Mouse (Mus musculus): ENCODE data around the gene Gm26620. TPM values are rescaled to one million over a fixed set of nuclear protein-coding genes. Genes with fewer than 3 reads are reported as not detected.

Gm26620 gene
- polyA plus RNA-seq, 1 experiment from 2014 or later = 0.62 TPM

- ATAC-seq (ENCODE audit: low read depth) = no peak
- Histone ChIP-seq H3K4me1 (ENCODE audit: control insufficient read depth, insufficient read depth, low read length) (peaks cover 7% of the 10 kb centered on the region; the same call in 1 of the 2 replicates), H3K27me3 (ENCODE audit: control insufficient read depth, insufficient read depth, low read length) (no peaks in the 10 kb centered on the region), H3K27ac (ENCODE audit: low read depth, low read length) (no peak overlapping the region), H3K9ac (replicated peaks; ENCODE audit: low read depth, low read length) (peak overlapping the region; percentile 87), H3K4me2 (ENCODE audit: low read depth, low read length) (peak overlapping the region; percentile 94), H3K36me3 (ENCODE audit: control insufficient read depth, insufficient read depth, low read length) (0 out of 2 replicates have a peak, but pooled peaks cover 5% of the 10 kb centered on the region), H3K4me3 (ENCODE audit: low read depth, low read length) (peak overlapping the region; percentile 94), H3K9me3 (ENCODE audit: control insufficient read depth, low read length) (no peaks in the 10 kb centered on the region)
- WGBS = 33% methylated on average over 8 of the region's 8 CpGs
Observed at GRCm38 (mm10) chr1:170884390-170884789, 475 bp upstream of the Gm26620 start.

DNA sequence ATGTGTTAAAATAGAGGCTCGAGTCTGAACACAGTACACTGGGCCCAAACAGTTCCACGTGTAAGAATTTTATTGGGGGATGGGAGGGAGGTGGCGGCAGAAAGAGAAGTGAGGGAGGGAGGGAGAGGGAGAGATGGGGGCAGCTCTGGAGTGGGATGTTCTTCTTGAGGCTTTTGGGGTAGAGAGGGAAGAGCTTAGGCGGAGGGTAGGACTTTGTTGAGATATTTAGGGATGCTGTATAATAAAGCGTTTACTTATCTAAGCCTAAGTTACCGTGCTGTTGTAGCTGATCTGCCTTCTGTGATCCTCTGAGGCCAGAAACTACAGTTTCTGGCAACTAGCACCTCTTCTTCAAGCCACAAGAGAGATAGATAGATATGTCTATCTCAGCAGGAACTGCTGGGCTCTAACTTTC is 1.2 kb downstream of the Gm26620 start:
- no peaks in the 10 kb centered on the region for H3K36me3 ChIP-seq (ENCODE audit: control insufficient read depth, insufficient read depth, low read length)
- no peaks in the 10 kb centered on the region for H3K27me3 ChIP-seq (ENCODE audit: control insufficient read depth, insufficient read depth, low read length)
- 42% methylated on average over 6 of the region's 6 CpGs for WGBS
- no peak overlapping the region for H3K4me2 ChIP-seq (ENCODE audit: low read depth, low read length)
- H3K4me3 ChIP-seq (ENCODE audit: low read depth, low read length) = no peak overlapping the region
- no peak overlapping the region for H3K9ac ChIP-seq (replicated peaks; ENCODE audit: low read depth, low read length)
- peaks cover 7% of the 10 kb centered on the region; the same call in 1 of the 2 replicates for H3K4me1 ChIP-seq (ENCODE audit: control insufficient read depth, insufficient read depth, low read length)
- ATAC-seq (ENCODE audit: low read depth) = peak; percentile 16; the same call in 1 of the 2 replicates
- no peaks in the 10 kb centered on the region for H3K9me3 ChIP-seq (ENCODE audit: control insufficient read depth, low read length)
- no peak overlapping the region for H3K27ac ChIP-seq (ENCODE audit: low read depth, low read length)

DNA sequence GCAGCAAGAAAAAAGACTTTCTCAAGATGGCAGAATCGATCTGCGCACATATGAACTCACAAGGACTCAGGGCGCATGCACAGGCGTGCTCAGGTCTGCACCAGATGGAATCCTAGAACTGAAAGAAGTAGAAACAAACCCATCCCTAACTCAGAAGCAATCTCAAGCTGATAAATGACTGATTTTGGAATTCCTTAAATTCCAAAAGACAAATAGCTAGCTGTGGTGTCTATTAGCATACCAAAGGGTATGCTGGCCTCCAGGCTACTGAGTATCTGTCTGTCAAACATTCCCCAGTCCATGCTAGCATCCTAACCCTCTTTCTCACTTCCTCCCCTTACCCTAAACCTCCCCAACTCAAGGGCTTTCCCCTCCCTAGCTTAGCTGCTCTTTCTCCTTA is 4.4 kb downstream of the Gm26620 start:
- WGBS = 70% methylated on average over 4 of the region's 4 CpGs
- ATAC-seq (ENCODE audit: low read depth) = no peak

GRCm38 (mm10) chr1:170891646-170892045 is 6.8 kb downstream of the Gm26620 start:
- Histone ChIP-seq H3K4me3 (ENCODE audit: low read depth, low read length) (no peak overlapping the region), H3K36me3 (ENCODE audit: control insufficient read depth, insufficient read depth, low read length) (no peaks in the 10 kb centered on the region), H3K4me1 (ENCODE audit: control insufficient read depth, insufficient read depth, low read length) (no peaks in the 10 kb centered on the region), H3K9ac (replicated peaks; ENCODE audit: low read depth, low read length) (no peak overlapping the region), H3K27ac (ENCODE audit: low read depth, low read length) (no peak overlapping the region), H3K9me3 (ENCODE audit: control insufficient read depth, low read length) (no peaks in the 10 kb centered on the region), H3K27me3 (ENCODE audit: control insufficient read depth, insufficient read depth, low read length) (no peaks in the 10 kb centered on the region), H3K4me2 (ENCODE audit: low read depth, low read length) (no peak overlapping the region)
- no peak for ATAC-seq (ENCODE audit: low read depth)
- 83% methylated on average over 2 of the region's 2 CpGs for WGBS

More for the DNA sequence above, 4.4 kb downstream of the Gm26620 start:
- no peaks in the 10 kb centered on the region for H3K36me3 ChIP-seq (ENCODE audit: control insufficient read depth, insufficient read depth, low read length)
- no peak overlapping the region for H3K9ac ChIP-seq (replicated peaks; ENCODE audit: low read depth, low read length)
- peaks cover 3% of the 10 kb centered on the region; the same call in 1 of the 2 replicates for H3K4me1 ChIP-seq (ENCODE audit: control insufficient read depth, insufficient read depth, low read length)
- no peak overlapping the region for H3K4me2 ChIP-seq (ENCODE audit: low read depth, low read length)
- no peaks in the 10 kb centered on the region for H3K9me3 ChIP-seq (ENCODE audit: control insufficient read depth, low read length)
- H3K27ac ChIP-seq (ENCODE audit: low read depth, low read length) = no peak overlapping the region
- H3K27me3 ChIP-seq (ENCODE audit: control insufficient read depth, insufficient read depth, low read length) = no peaks in the 10 kb centered on the region
- H3K4me3 ChIP-seq (ENCODE audit: low read depth, low read length) = no peak overlapping the region

GRCm38 (mm10) chr1:170892279-170892678 is 7.4 kb downstream of the Gm26620 start:
- Histone ChIP-seq H3K9ac (replicated peaks; ENCODE audit: low read depth, low read length) (no peak overlapping the region), H3K4me2 (ENCODE audit: low read depth, low read length) (no peak overlapping the region), H3K4me3 (ENCODE audit: low read depth, low read length) (no peak overlapping the region), H3K36me3 (ENCODE audit: control insufficient read depth, insufficient read depth, low read length) (no peaks in the 10 kb centered on the region), H3K9me3 (ENCODE audit: control insufficient read depth, low read length) (no peaks in the 10 kb centered on the region), H3K27me3 (ENCODE audit: control insufficient read depth, insufficient read depth, low read length) (no peaks in the 10 kb centered on the region), H3K4me1 (ENCODE audit: control insufficient read depth, insufficient read depth, low read length) (no peaks in the 10 kb centered on the region), H3K27ac (ENCODE audit: low read depth, low read length) (no peak overlapping the region)
- no peak for ATAC-seq (ENCODE audit: low read depth)
- 60% methylated on average over 1 of the region's 1 CpGs for WGBS

DNA sequence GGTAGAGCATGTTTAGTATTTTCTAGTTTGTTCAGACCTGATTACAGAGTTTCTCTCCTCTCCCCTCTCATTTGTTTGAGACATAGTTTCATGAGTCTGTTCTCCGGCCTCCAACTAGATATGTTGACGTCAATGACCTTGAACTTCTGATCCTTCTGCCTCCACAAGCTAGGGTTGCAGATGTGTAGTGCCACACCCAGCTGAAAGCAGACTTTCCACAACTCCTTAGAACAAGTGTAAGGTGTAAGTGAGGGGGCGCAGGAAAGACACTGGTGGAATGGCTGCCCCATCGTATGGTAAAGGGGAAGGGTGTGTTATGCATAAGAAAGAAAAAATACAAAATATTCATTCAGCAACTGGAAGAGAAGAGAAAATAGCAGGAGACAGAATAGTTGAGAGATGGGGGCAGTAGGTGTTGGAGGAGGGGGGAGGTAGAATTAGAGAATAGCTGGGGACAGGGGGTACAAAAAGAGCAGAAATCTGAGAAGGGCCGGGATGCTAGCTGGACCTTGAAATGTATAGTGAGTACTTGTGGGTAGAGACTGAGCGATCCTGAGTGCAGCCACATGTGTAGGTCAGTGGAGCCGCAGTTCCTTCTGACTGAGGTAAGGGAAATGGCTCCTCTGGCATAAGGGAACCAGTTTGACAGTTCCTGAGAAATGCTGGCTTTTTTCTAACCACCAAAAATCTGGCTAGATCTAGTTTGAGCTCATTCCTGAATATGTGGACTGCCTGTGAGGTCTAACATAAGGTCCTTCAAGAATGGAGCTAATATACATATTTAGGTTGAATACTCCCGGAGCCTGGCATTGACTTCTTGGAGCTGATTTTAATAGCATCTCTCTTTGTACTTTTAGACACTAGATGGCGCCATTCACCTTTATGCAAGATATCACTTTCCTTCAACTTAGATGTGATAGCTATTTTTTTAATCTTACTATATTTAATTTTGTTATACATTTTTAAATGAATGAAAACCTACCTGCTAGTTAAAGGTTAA is 10.0 kb downstream of the Gm26620 start:
- Histone ChIP-seq H3K36me3 (ENCODE audit: control insufficient read depth, insufficient read depth, low read length) (no peaks in the 10 kb centered on the region), H3K9ac (replicated peaks; ENCODE audit: low read depth, low read length) (no peak overlapping the region), H3K27me3 (ENCODE audit: control insufficient read depth, insufficient read depth, low read length) (no peaks in the 10 kb centered on the region), H3K27ac (ENCODE audit: low read depth, low read length) (no peak overlapping the region), H3K4me1 (ENCODE audit: control insufficient read depth, insufficient read depth, low read length) (no peaks in the 10 kb centered on the region), H3K4me3 (ENCODE audit: low read depth, low read length) (no peak overlapping the region), H3K9me3 (ENCODE audit: control insufficient read depth, low read length) (no peaks in the 10 kb centered on the region), H3K4me2 (ENCODE audit: low read depth, low read length) (no peak overlapping the region)
- 68% methylated on average over 9 of the region's 9 CpGs for WGBS
- no peak for ATAC-seq (ENCODE audit: low read depth)

DNA sequence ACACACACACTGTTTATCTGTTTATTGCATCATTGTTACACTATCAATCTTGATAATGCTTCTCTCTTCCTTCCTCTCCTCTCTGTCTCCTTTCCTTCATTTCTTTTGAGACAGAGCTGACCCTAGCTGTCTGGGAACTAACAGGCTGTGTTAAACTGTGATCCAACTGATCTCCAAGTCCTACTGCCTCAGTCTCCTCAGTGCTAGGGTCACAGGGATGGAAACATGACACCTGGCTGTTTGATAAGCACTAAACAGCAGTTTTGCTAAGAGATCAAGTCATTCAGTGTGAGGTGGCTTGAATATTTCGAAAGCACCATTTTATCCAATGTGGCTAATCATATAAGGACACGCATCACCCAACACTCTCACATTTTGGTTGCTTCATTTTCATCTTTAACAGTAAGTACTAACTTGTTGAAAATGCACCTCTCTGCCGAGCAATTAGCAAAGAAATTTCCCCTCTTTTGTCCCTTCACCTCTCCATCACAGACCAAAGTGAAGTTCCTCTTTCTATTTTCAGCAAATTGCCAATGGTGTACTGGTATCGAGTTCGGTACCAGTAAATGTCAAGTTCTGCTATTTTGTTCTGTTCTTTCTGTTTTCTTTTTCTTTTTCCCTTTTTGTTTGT is 11.9 kb downstream of the Gm26620 start:
- Histone ChIP-seq H3K36me3 (ENCODE audit: control insufficient read depth, insufficient read depth, low read length) (no peaks in the 10 kb centered on the region), H3K27me3 (ENCODE audit: control insufficient read depth, insufficient read depth, low read length) (no peaks in the 10 kb centered on the region), H3K4me3 (ENCODE audit: low read depth, low read length) (no peak overlapping the region), H3K9me3 (ENCODE audit: control insufficient read depth, low read length) (no peaks in the 10 kb centered on the region), H3K4me2 (ENCODE audit: low read depth, low read length) (no peak overlapping the region), H3K4me1 (ENCODE audit: control insufficient read depth, insufficient read depth, low read length) (no peaks in the 10 kb centered on the region), H3K9ac (replicated peaks; ENCODE audit: low read depth, low read length) (no peak overlapping the region), H3K27ac (ENCODE audit: low read depth, low read length) (no peak overlapping the region)
- ATAC-seq (ENCODE audit: low read depth) = no peak
- 87% methylated on average over 5 of the region's 5 CpGs for WGBS

GRCm38 (mm10) chr1:170898413-170899075 is 13.7 kb downstream of the Gm26620 start:
- ATAC-seq (ENCODE audit: low read depth) = no peak
- Histone ChIP-seq H3K36me3 (ENCODE audit: control insufficient read depth, insufficient read depth, low read length) (no peaks in the 10 kb centered on the region), H3K9ac (replicated peaks; ENCODE audit: low read depth, low read length) (no peak overlapping the region), H3K4me3 (ENCODE audit: low read depth, low read length) (no peak overlapping the region), H3K27me3 (ENCODE audit: control insufficient read depth, insufficient read depth, low read length) (no peaks in the 10 kb centered on the region), H3K9me3 (ENCODE audit: control insufficient read depth, low read length) (no peaks in the 10 kb centered on the region), H3K4me1 (ENCODE audit: control insufficient read depth, insufficient read depth, low read length) (no peaks in the 10 kb centered on the region), H3K4me2 (ENCODE audit: low read depth, low read length) (no peak overlapping the region), H3K27ac (ENCODE audit: low read depth, low read length) (no peak overlapping the region)
- WGBS = 79% methylated on average over 16 of the region's 16 CpGs

Data from neural tube, embryonic 14.5 days (tissue).